Mouse (Mus musculus) embryonic stem cell, embryonic (primary cell): ENCODE measurements around the gene Il18rap.

Source experiments
- CTCF ChIA-PET, 4 experiments: fragments of 300-600 bp in 2 of 4; fragments of 350-600 bp in 2 of 4; sonication (Branson Sonifier 250); formaldehyde crosslinking; loops; one replicate each; lab custom pipeline; 2022; ENCODE audit warnings: inconsistent platforms in 2 of 4; lab: Charles Lee
- POLR2A ChIA-PET, 4 experiments: fragments of 300-600 bp in 2 of 4; fragments of 350-600 bp in 2 of 4; sonication (Branson Sonifier 250); formaldehyde crosslinking; loops; one replicate each; lab custom pipeline; 2022; ENCODE audit warnings: antibody characterized with exemption in 4 of 4, inconsistent platforms in 1 of 4; lab: Charles Lee

Gene Il18rap

DNA sequence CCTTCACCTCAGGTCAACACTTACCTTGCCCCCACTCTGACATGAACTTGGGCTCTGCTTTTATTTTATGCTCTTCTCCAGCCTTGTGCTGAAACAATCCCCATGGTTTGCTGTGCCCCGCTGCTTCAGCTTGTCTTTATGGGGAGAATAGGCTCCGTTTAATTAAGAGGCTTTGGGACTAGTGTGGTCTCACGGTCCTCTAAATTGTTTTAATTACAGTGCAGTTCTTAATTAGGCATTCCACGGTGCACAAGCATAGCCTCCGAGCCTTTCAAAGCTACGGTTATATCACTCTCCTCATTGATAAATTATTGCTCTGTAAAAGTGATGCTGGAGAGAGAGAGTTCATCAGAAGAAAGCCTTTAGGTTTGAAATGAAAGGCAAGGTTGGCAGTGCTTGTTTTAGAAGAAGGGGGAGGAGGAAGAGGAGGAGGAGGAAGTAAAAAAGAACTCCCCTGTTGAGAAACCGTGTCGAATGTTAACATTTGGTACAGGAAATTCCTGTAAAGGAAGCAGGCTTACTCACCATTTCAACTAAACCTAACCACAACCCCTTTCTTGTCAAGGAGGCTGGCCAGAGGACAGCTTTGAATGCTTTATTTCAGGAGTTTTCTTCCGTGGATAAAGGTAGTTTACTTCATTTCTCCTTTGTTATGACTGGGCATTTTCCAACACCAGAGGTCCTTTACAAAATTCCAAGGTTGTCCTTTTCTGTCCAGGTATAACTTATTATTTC lies at the start of gene Il18rap:
TSS of gene Il18rap (plus strand) at position 512 of the 735 bp plus-strand sequence.
- CTCF ChIA-PET: no interaction called here

DNA sequence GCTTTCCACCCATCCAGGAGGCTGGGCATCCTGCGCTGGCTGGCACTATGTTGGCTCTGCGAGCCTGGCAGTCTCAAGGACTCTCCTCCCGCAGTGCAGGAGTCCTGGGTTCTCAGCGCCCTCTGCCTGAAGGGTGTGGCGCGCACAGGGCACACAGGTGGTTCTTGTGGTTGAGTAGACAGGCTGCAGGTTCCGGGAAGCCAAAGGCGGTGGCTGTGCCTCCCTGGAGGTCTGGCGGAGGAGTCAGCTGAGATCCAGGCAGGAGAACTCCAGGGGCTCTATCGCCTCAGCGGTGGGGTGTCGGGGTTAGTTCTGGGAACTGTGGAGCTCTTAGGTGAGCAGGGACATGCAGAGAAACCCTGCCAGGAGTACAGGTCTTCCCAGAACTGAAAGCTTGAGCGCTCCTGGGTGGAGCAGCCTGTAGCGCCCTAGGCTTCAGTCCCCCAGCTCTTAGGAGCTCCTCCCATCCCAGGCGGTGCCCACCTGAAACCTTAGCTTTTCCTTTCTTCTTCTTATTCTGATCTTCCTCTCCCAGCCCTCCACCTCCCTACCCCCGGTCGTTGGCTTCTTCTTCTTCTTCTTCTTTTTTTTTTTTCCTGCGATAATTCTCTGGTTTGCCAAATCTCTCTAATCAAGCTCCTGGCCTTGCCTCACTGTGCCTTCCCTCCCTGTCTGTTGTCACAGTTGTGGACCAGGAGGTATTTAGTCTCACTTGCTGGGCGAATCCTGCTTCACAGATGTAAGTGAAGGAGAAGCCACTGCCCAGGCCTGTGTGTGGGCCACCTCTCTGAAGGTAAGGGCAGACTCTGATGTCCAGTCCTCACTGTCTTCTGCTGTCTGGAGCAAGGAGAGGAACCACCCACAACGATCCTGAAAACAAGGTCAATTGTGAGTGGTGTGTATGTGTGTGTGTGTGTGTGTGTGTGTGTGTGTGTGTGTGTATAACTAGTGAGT lies 49.4 kb upstream of the Il18rap start, which contains the start of gene Il18r1:
TSS of gene Il18r1 (plus strand) at position 76 of the 954 bp plus-strand sequence.
- ChIA-PET CTCF (interaction anchor here (0.6 to 0.7 kb wide), 7 partner anchors 60 to 465 kb away, joined by 3 to 10 read pairs (median 3); no protein-coding TSS in a partner anchor), POLR2A (interaction anchor here in 2 of 4 experiments (0.6 to 0.7 kb wide), 2 partner anchors 41 to 1942 kb away, joined by 3 to 4 read pairs; no protein-coding TSS in a partner anchor)

More for the DNA sequence above, at the start of gene Il18rap:
- POLR2A ChIA-PET: no interaction called here

DNA sequence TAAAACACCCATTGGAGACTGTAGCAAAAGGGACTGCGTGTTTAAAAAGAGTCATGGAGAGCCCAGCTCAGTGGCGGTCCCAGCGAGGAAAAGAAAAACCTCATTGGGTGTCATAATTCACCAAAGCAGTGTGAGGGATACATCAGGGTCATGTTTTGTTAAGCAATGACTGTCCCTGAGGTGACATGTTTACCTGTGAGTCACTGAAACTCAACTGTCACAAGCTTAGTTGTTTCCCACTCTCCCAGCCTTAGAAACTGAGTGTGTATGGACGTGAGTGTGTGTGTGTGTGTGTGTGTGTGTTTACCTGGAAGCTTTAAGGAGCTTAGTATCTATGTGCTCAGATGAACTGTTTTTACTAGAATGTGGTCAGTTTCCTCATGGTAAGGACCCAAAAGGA lies 47.9 kb upstream of the Il18rap start:
- CTCF ChIA-PET: no interaction called here
- POLR2A ChIA-PET: no interaction called here

DNA sequence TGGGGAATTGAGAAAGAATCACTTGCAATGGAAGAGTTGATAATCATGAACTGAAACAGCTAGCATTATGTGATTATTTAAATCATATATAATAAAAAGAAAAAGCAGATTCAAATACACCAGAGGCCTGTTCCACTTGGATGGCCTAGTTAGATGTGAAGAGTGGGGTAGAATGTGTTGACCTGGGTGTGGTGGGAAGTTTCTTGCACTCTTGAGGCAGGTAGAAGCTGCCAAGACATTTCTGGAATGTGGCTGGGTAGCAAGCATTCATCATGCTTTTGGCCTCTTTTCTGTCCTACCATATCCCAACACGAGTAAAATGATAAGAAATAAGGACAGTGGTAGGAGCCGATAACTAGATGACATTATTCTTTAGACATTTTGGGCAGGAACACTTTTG lies 46.4 kb upstream of the Il18rap start:
- CTCF ChIA-PET: no interaction called here
- POLR2A ChIA-PET: no interaction called here

DNA sequence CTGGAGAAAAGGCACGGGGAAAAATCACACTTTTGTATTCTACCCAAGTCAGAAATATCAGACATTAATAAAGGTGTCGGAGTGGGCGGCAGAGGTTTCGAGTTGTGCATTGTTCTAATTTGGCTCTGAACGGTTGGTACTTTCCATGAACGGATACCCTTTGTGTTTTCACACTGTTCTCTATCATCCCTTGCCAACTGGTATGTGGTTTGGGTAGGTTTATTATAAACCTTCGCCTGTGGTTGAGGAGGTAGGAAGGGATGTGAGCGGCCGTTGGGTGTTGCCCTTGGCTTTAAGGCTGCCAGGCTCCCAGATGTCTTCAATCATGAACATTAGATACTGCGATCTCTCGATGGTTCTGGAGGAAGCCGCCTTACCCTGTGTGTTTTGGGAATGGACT lies 45.3 kb upstream of the Il18rap start:
- ChIA-PET POLR2A (no interaction called here), CTCF (no interaction called here)

DNA sequence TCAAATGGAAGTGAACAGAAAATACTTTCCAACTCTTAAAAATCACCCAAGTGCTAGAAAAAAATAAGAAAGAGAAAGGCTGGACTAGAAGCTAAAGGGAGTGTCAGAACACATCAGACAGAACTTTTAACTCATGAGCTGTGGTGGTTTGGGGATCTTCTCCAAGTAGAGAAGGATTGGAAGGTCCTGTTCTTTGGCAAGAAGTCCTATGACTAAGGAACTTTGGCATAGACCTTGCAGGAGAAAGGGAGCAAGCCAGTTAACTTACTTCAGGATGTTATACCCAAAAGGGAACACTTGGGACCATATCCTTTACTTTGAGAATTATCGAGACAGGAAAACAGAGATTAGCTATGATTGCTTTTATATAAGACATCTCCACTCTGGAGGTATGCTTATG lies 42.8 kb upstream of the Il18rap start:
- CTCF ChIA-PET: no interaction called here
- POLR2A ChIA-PET: no interaction called here

DNA sequence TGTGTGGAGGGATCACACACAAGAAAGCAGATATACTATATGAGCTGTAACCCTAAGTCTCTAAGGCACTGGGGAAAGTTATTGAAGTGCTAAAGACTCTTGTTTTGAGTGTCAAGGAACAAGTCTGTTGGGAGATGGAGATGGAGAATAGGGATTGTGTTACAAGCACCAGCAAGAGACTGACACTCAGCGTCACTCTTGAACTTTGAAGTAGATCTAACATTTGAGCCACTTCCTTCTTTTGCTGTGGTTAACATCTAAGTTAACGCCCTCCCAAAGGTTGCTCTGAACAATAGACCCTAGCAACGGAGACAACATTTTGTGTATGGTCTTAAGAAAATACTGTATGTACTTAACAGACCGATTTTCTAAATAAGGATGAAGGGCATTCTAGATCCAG lies 41.5 kb upstream of the Il18rap start:
- CTCF ChIA-PET: interaction anchor here in 1 of 4 experiments (0.6 kb wide), 1 partner anchor 1275 kb away, joined by 7 read pairs; no protein-coding TSS in a partner anchor

DNA sequence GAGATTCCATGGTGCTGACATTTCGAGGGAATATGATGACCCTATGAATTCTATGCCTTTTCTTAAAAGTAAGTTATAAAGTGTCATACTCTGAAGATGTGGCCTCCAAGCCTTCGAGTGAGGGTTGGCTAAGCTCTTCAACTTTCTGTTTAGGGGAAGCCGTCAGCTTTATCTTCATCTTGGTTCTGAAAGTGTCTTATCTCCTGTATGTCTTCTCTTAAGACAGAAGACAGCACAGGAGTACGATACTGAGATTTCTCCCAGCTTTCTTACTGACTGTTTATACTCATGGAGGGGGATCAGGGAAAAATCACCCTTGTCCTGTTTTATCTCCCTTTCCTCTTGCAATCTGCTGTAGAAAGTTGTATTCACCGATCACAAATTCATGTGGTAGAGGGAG lies 40.8 kb upstream of the Il18rap start:
- CTCF ChIA-PET: no interaction called here
- POLR2A ChIA-PET: no interaction called here

More for the DNA sequence above, 41.5 kb upstream of the Il18rap start:
- POLR2A ChIA-PET: no interaction called here

DNA sequence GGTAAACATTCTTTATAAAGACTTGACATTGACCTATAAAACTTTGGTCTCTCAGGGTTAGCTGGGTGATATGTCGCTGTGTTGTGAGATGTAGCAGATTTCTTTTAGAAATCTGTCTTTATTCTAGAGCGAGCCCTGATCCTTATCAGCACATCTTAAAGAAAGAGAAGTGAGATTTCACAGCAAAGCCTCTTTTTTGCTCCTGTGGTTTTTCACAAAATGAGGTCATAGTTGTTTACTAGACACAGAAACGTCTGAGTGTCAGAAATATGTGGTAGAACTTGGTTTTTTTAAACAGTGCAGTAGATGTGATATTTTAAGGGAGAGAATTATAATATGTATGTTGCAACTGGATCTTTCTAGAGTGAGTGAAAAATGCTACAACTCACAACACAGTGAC lies 39.5 kb upstream of the Il18rap start:
- ChIA-PET POLR2A (no interaction called here), CTCF (no interaction called here)

DNA sequence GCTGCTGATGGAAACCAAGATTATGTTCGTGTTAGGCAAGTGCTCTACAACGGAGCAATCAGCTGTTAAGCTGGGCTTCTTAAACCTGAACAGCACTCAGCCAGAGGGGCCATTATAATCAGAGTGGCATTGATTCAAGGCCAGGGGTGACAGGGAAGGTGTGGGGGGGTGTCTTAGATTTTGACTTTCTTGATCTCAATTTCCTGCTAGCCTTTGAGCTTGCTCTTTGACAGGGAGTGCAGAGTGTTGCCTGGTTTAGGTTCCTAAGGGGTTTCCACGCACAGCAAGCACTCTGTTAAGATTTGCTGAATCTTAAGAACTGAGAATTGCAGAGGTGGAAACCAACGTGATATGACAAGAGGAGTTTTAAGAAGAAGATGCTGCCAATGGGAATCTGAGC lies 38.4 kb upstream of the Il18rap start:
- POLR2A ChIA-PET: interaction anchor here in 1 of 4 experiments (0.6 kb wide), 1 partner anchor 398 kb away, joined by 3 read pairs; no protein-coding TSS in a partner anchor
- CTCF ChIA-PET: no interaction called here

DNA sequence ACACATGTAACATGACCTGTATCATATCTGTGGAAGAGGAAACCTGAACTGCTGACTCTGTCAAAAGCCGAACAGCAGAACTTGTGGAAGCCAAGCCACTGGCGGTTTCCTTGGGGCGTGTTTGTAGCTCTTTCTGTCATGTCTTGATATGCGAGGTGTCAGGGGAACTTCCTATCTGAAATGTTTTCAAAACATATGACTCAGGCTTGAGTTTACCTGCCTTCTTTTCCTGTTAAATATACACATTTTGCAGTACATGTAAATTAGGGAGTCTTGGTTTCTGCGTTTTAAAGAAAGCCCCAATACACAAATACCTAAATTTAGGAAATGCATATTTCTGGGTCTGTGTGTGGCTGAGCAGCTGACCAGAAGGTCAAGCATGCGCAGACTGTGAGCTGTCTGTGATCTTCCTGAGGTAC lies 35.6 kb upstream of the Il18rap start:
- CTCF ChIA-PET: no interaction called here
- POLR2A ChIA-PET: no interaction called here

DNA sequence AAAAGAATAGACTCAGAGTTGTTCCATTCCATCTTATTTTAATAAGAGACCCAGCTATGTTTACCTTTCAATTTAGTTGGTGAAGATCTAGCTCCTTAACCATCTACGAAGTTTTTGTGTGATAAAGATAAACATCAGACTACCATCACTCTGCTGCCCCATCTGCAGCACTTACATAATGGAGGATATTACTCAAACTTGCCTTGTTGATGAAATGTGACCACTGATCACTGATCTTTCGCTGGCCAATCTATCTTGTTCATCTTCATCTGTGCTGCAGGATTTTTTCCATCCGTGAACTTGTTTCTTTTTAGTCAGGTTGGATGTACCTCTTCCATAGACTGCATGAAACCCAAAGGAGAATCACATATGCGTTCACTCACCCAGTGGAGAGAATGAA lies 20.6 kb upstream of the Il18rap start:
- POLR2A ChIA-PET: no interaction called here
- CTCF ChIA-PET: no interaction called here

DNA sequence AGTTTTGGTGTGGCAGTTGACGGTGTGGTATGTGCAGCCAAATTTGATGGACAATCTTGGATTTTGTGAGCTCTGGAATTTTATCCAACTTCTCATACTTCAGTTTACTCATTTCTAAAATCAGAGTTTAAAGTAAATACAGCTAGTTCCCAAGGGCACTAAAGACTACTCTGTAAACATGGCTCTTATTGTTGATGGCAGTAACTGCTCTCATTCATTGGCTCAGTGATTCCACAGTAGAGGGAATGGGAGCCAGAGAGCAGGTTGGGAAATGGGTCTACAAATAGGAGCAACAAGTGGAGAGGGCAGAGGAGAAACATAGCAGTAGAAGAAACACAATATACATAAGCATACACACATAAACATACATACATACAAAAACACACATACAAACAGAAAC lies 15.5 kb upstream of the Il18rap start:
- ChIA-PET CTCF (interaction anchor here in 1 of 4 experiments (0.6 kb wide), 2 partner anchors 1688 to 1898 kb away, joined by 3 read pairs; no protein-coding TSS in a partner anchor), POLR2A (no interaction called here)

DNA sequence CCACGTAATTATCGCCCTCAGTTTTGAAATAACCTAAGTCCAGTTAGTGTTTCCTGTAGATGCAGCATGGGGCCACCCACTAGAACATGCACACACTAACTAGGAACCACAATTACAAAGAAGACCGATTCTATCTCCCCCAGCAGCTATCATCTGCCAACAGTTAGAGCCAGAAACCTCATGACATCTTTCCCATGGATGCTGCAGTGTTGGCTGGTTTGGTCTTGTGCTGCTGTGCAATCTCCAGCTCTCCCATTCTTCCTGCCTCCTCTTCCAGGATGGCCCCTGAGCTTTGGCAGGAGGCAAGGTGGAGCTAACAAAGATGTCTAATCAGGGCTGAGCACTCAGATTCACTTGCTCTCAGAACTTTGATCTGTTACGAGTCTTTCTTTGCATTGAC lies 14.0 kb upstream of the Il18rap start:
- ChIA-PET CTCF (no interaction called here), POLR2A (no interaction called here)

DNA sequence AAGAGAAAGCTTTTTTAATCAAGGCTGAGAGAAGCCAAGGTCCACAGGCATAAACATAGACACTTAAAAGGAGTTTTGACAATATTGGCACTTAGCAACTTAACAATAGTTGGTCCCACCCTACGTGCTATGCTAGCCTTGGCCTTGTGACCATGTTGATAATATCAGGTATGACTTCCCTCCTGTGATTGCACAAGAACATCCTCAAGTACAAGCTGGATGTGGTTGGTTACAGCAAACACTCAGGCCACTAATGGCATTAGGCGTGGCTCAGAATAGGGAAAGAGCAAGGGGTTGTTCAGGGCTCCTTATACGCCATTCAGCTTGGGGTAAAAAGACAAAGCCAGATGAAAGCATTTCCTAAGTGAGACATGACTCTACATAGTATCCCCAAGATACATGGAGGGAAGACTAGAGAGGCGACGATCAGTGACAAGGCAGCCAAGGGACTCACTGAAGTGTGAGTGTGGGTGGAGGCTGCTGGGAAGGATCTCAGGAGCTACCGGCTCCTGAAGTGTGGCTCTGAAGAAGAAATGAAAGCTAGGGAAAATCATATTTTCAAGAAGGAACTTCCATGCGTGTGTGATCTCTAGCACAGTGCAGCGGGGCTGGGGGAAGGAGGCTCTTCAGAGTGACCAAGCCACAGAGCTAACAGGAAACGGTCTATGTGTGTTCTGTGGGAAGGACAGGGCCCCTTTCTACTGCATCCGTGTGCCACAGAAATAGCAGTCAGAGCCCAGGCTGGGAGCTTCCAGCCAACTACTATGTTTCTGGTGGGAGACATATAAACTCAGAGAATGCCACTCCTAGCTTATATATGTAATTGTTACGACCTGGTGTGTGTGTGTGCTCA lies 13.4 kb upstream of the Il18rap start:
- CTCF ChIA-PET: no interaction called here
- POLR2A ChIA-PET: no interaction called here

DNA sequence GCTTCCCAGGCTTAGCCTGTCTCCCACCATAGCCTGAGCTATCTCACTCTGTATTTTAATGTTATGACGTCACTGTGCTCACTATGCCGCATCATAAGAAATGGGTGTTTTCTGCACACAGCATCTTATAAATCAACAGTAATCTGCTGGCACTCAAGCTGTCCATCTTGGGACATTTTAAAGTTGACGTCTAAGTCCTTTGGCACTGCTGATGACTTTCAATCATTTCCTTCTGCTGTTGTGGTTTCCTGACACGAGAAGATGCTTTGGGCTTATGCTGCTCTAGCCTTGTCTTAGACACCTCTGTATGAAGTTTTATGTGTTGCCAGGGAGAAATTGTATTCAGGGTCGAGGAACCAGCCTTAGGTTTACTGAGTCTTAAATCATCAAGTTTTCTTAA lies 10.6 kb upstream of the Il18rap start:
- CTCF ChIA-PET: no interaction called here
- POLR2A ChIA-PET: no interaction called here

DNA sequence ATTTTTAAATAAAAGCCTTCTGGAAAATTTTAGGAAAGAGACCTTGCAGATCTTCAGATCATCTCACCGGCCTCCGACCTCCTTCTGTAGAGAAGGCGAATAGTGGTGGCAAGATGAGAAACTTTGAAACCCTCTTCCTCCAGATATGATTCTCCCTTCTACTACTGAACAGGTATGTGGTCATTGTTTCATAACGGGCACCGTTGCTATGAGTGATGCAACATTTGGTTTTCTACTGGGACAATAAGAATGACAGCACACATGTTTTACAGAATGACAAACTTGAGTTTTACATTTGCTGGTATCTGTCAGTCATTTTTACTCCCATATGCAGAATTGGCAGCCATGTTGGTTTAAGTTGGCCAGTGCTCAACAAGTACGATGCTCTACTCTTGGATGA lies 1.2 kb downstream of the Il18rap start:
- CTCF ChIA-PET: no interaction called here

DNA sequence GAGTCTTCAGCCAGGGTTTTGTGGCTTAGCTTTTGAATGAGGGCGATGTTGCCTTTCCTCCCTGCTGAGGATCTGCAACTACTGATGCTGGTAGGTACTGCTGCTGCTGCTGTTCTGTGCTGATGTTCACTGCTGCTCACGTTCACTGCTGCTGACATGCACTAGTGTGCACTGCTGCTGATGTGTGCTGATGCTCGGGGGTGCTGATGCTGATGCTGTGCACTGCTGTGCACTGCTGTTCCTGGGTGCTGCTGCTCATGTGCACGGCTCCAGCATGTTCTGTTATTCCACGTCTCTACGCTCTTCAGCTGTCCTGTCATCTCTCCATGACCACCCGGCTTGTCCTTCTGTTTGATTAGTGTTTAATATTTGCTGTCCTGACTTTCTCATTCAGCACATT lies 7.8 kb downstream of the Il18rap start:
- POLR2A ChIA-PET: no interaction called here

More for the DNA sequence above, 1.2 kb downstream of the Il18rap start:
- POLR2A ChIA-PET: no interaction called here

More for the DNA sequence above, 7.8 kb downstream of the Il18rap start:
- CTCF ChIA-PET: no interaction called here
